Mouse (Mus musculus) layer of hippocampus, adult 18-20 months (tissue): ENCODE measurements around the gene Dclk2. TPM values are rescaled to one million over a fixed set of nuclear protein-coding genes. Genes with fewer than 3 reads are reported as not detected.

Source experiments
- DNase-seq, 2 experiments: peaks; one replicate each; pipeline ENCODE4 v3.0.0; 2022; ENCODE audit warnings: low spot score in 2 of 2
- total RNA-seq, 2 experiments: library from RNA; stranded (reverse); gene quantifications; 2 replicates each; pipeline ENCODE4 v1.2.3; 2021

Dclk2 gene
- total RNA-seq, 2 experiments from 2014 or later, result 101 to 104 TPM

- no peak for DNase-seq
These were observed 117.8 kb downstream of the Dclk2 start for GRCm38 (mm10) chr3:86802825-86803224.

GRCm38 (mm10) chr3:86800841-86801240 is 119.8 kb downstream of the Dclk2 start:
- no peak for DNase-seq

- DNase-seq, result no peak
These were observed 121.6 kb downstream of the Dclk2 start for GRCm38 (mm10) chr3:86799041-86799440.

- DNase-seq, result no peak
These were observed 122.7 kb downstream of the Dclk2 start for GRCm38 (mm10) chr3:86797871-86798460.

GRCm38 (mm10) chr3:86796716-86797115 is 123.9 kb downstream of the Dclk2 start:
- DNase-seq, result no peak

GRCm38 (mm10) chr3:86793720-86794191 is 126.9 kb downstream of the Dclk2 start:
- DNase-seq, result no peak

- DNase-seq, result peak in 1 of 2 experiments; percentile 62
These were observed 127.4 kb downstream of the Dclk2 start for GRCm38 (mm10) chr3:86793264-86793663.

- DNase-seq, result no peak
These were observed 130.9 kb downstream of the Dclk2 start for GRCm38 (mm10) chr3:86789752-86790151.

GRCm38 (mm10) chr3:86788711-86789110 is 131.9 kb downstream of the Dclk2 start:
- peak in 1 of 2 experiments; percentile 85 for DNase-seq

GRCm38 (mm10) chr3:86787423-86788123 is 133.1 kb downstream of the Dclk2 start:
- no peak for DNase-seq

GRCm38 (mm10) chr3:86786845-86787351 is 133.8 kb downstream of the Dclk2 start:
- peak; percentile 45 to 71 for DNase-seq

- DNase-seq, result no peak
These were observed 134.4 kb downstream of the Dclk2 start for GRCm38 (mm10) chr3:86786280-86786679.

GRCm38 (mm10) chr3:86784930-86785329 is 135.7 kb downstream of the Dclk2 start:
- DNase-seq, result no peak

- DNase-seq, result peak in 1 of 2 experiments; percentile 73
These were observed 136.6 kb downstream of the Dclk2 start for GRCm38 (mm10) chr3:86784051-86784450.

- DNase-seq, result no peak
These were observed 140.9 kb downstream of the Dclk2 start for GRCm38 (mm10) chr3:86779704-86780103.

GRCm38 (mm10) chr3:86775444-86775828 is 145.2 kb downstream of the Dclk2 start:
- no peak for DNase-seq

GRCm38 (mm10) chr3:86774566-86775443 is 145.8 kb downstream of the Dclk2 start:
- DNase-seq, result no peak

GRCm38 (mm10) chr3:86768969-86769368 is 151.7 kb downstream of the Dclk2 start:
- DNase-seq, result no peak

- DNase-seq, result no peak
These were observed 152.1 kb downstream of the Dclk2 start for GRCm38 (mm10) chr3:86768553-86768952.

GRCm38 (mm10) chr3:86762456-86762855 is 158.2 kb downstream of the Dclk2 start:
- DNase-seq, result no peak

- DNase-seq, result no peak
These were observed 158.6 kb downstream of the Dclk2 start for GRCm38 (mm10) chr3:86762036-86762415.
